Mouse (Mus musculus) kidney, adult 8-10 months (tissue): ENCODE results near the gene Ecm1.
"Not testable (repeated sequence)": the region's sequence is repeated elsewhere in the genome, so short reads cannot be mapped to it uniquely, and the experiment has no call there.

Source experiments
- DNase-seq, 2 experiments: peaks; one replicate each; pipeline ENCODE4 v3.0.0; 2022

Gene Ecm1

GRCm38 (mm10) chr3:95726696-95727358 is 12.5 kb downstream of the Ecm1 start:
- DNase-seq, result no peak

- DNase-seq, result no peak
These were observed 13.5 kb downstream of the Ecm1 start for GRCm38 (mm10) chr3:95725863-95726262.

- no peak for DNase-seq
These were observed 17.0 kb downstream of the Ecm1 start for GRCm38 (mm10) chr3:95722386-95722785.

- DNase-seq, result no peak
These were observed 21.2 kb downstream of the Ecm1 start for GRCm38 (mm10) chr3:95718153-95718552.

- DNase-seq, result no peak
These were observed 23.3 kb downstream of the Ecm1 start for GRCm38 (mm10) chr3:95716075-95716474.

- DNase-seq, result no peak
These were observed 29.4 kb downstream of the Ecm1 start for GRCm38 (mm10) chr3:95709967-95710366.

GRCm38 (mm10) chr3:95709044-95709443 is 30.3 kb downstream of the Ecm1 start:
- no peak for DNase-seq

GRCm38 (mm10) chr3:95707497-95707896 is 31.9 kb downstream of the Ecm1 start:
- no peak for DNase-seq

GRCm38 (mm10) chr3:95706273-95706672 is 33.1 kb downstream of the Ecm1 start:
- DNase-seq, result no peak

- DNase-seq, result no peak
These were observed 34.8 kb downstream of the Ecm1 start for GRCm38 (mm10) chr3:95704612-95705011.

- DNase-seq, result no peak
These were observed 36.1 kb downstream of the Ecm1 start for GRCm38 (mm10) chr3:95703276-95703675.

GRCm38 (mm10) chr3:95701877-95702540 is 37.4 kb downstream of the Ecm1 start:
- peak; percentile 80 to 82 for DNase-seq

- no peak for DNase-seq
These were observed 38.3 kb downstream of the Ecm1 start for GRCm38 (mm10) chr3:95701085-95701484.

- DNase-seq, result no peak
These were observed 39.1 kb downstream of the Ecm1 start for GRCm38 (mm10) chr3:95700233-95700681.

- no peak for DNase-seq
These were observed 41.1 kb downstream of the Ecm1 start for GRCm38 (mm10) chr3:95698286-95698685.

GRCm38 (mm10) chr3:95696360-95696759 is 43.0 kb downstream of the Ecm1 start:
- peak in 1 of 2 experiments; percentile 47 for DNase-seq

GRCm38 (mm10) chr3:95695796-95696195 is 43.6 kb downstream of the Ecm1 start:
- DNase-seq, result no peak

- DNase-seq, result no peak
These were observed 44.3 kb downstream of the Ecm1 start for GRCm38 (mm10) chr3:95694808-95695703.

GRCm38 (mm10) chr3:95693821-95694807 is 45.3 kb downstream of the Ecm1 start:
- DNase-seq, result peak in 1 of 2 experiments; percentile 32

- no peak for DNase-seq
These were observed 46.7 kb downstream of the Ecm1 start for GRCm38 (mm10) chr3:95692677-95693076.

- not testable (repeated sequence) for DNase-seq
These were observed 48.8 kb downstream of the Ecm1 start for GRCm38 (mm10) chr3:95690552-95690951.

- no peak for DNase-seq
These were observed 49.4 kb downstream of the Ecm1 start for GRCm38 (mm10) chr3:95689940-95690339.
